Mouse (Mus musculus): ENCODE results near the gene Dctd. TPM values are rescaled to one million over a fixed set of nuclear protein-coding genes. Genes with fewer than 3 reads are reported as not detected.

Dctd gene
- total RNA-seq, 2 experiments from 2014 or later, result 7.1 to 7.2 TPM

Other genes with a start within 250 kb of the Dctd start
- gene Wwc2, start 108.2 kb upstream of the Dctd start, total RNA-seq (2021), result 10 to 100 TPM; 25.8 to 26.3 TPM